Comparison of ENCODE assay signal across 7 mouse cellular contexts in the genomic region with DNA sequence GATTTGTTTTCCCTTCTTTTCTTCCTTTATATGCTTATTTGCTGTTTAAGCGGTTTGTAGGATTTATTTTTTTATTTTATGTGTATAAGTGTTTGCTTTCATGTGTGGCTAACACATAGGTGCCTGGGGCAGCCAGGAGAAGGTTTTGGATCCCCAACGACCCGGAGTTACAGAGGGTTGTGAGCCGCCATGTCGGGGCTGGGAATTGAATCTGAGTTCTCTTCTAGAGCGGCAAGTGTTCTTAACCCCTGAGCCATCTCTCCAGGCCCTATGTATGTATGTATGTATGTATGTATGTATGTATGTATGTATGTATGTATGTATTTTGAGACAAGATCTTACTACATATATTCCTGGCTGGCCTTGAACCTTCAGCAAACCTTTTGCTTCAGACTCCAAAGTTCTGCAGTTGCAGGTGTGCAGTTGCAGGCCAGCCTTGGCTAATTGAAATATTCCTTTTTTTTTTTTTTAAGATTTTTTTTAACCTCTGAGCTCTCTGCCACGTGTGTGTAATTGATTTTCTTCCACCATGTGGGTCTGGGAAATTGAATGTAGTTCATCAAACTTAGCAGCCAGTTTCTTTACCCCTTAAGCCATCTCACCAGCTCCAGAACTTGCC. TPM values are rescaled to one million over a fixed set of nuclear protein-coding genes. Genes with fewer than 3 reads are reported as not detected.
DNase-seq lines count a peak whose midpoint lies in the region; ATAC-seq and TF ChIP-seq lines count a peak whose summit lies in the region.

No protein-coding gene starts in this region.

- H3K27me3 ChIP-seq in thymus, adult 2 months (ENCODE audit: control insufficient read depth, insufficient read depth, low read length) = no peaks in the 10 kb centered on the region
- no peaks in the 10 kb centered on the region for H3K27me3 ChIP-seq in embryonic facial prominence, embryonic 13.5 days
- H3K27me3 ChIP-seq in hindbrain, postnatal 0 days (ENCODE audit: insufficient read depth, low read length) = no peaks in the 10 kb centered on the region

- 38% methylated on average over 7 of the region's 7 CpGs for WGBS in thymus, adult 2 months
- 18% methylated on average over 7 of the region's 7 CpGs for WGBS in embryonic facial prominence, embryonic 13.5 days
- 9% methylated on average over 7 of the region's 7 CpGs for WGBS in hindbrain, postnatal 0 days

- H3K9me3 ChIP-seq in embryonic facial prominence, embryonic 13.5 days = no peaks in the 10 kb centered on the region
- no peaks in the 10 kb centered on the region for H3K9me3 ChIP-seq in hindbrain, postnatal 0 days (ENCODE audit: low read length)

- H3K27ac ChIP-seq in thymus, adult 2 months (ENCODE audit: control insufficient read depth, insufficient read depth, low read length) = no peak overlapping the region; the same call in 1 of the 2 replicates
- peak overlapping the region; percentile 96; the same call in 1 of the 2 replicates for H3K27ac ChIP-seq in embryonic facial prominence, embryonic 13.5 days
- peak overlapping the region; percentile 97; the same call in 1 of the 2 replicates for H3K27ac ChIP-seq in hindbrain, postnatal 0 days

- TF ChIP-seq POLR2A in thymus, adult 2 months (IDR thresholded peaks at IDR 0.05; ENCODE audit: control insufficient read depth, extremely low read depth, insufficient read depth, low read length, poor library complexity) = no peak

- peak overlapping the region; percentile 67 for H3K4me3 ChIP-seq in thymus, adult 2 months (ENCODE audit: control insufficient read depth, insufficient read depth, low read length)
- H3K4me3 ChIP-seq in embryonic facial prominence, embryonic 13.5 days = peak overlapping the region; percentile 81
- peak overlapping the region; percentile 88 for H3K4me3 ChIP-seq in hindbrain, postnatal 0 days (ENCODE audit: low read length)

- DNase-seq in thymus, adult 2 months = peak; percentile 13
- no peak for DNase-seq in thymus, adult 18-20 months
- peak; percentile 6 for DNase-seq in hindbrain, postnatal 0 days (ENCODE audit: low spot score)
- peak; percentile 7 for DNase-seq in lung, postnatal 14 days
- no peak for DNase-seq in ovary, postnatal 10 days (ENCODE audit: low spot score)

- peaks cover 9% of the 10 kb centered on the region for H3K4me1 ChIP-seq in thymus, adult 2 months (replicated peaks; ENCODE audit: control insufficient read depth, insufficient read depth, low read length)
- peaks cover 52% of the 10 kb centered on the region for H3K4me1 ChIP-seq in embryonic facial prominence, embryonic 13.5 days
- peaks cover 16% of the 10 kb centered on the region for H3K4me1 ChIP-seq in hindbrain, postnatal 0 days (ENCODE audit: insufficient read depth, low read length)

- no peaks in the 10 kb centered on the region for H3K36me3 ChIP-seq in thymus, adult 2 months (ENCODE audit: control insufficient read depth, insufficient read depth, low read length)
- H3K36me3 ChIP-seq in embryonic facial prominence, embryonic 13.5 days = no peaks in the 10 kb centered on the region
- no peaks in the 10 kb centered on the region for H3K36me3 ChIP-seq in hindbrain, postnatal 0 days (ENCODE audit: insufficient read depth, low read length)

- TF ChIP-seq CTCF in thymus, adult 2 months (IDR thresholded peaks at IDR 0.05; ENCODE audit: borderline replicate concordance, control insufficient read depth, extremely low read depth, insufficient read depth, low read length, poor library complexity) = no peak
- no peak for TF ChIP-seq CTCF in hindbrain, postnatal 0 days (IDR thresholded peaks at IDR 0.05; ENCODE audit: low read depth)

- peak overlapping the region; percentile 62 for H3K4me2 ChIP-seq in embryonic facial prominence, embryonic 13.5 days
- peak overlapping the region; percentile 55 for H3K4me2 ChIP-seq in hindbrain, postnatal 0 days (ENCODE audit: low read depth, low read length)

- H3K9ac ChIP-seq in embryonic facial prominence, embryonic 13.5 days = peak overlapping the region; percentile 92
- H3K9ac ChIP-seq in hindbrain, postnatal 0 days (replicated peaks; ENCODE audit: low read length) = peak overlapping the region; percentile 98

- no peak for ATAC-seq in embryonic facial prominence, embryonic 13.5 days (ENCODE audit: insufficient number of reproducible peaks, insufficient read depth, low FRiP score, low TSS enrichment, low read depth)
- ATAC-seq in hindbrain, postnatal 0 days = no peak
- ATAC-seq in frontal cortex, adult (ENCODE audit: low TSS enrichment) = no peak

RNA-seq across cellular contexts. Expression of a gene that starts 1.0 kb away (rescaled TPM):
- polyA plus RNA-seq in thymus, adult 2 months (2012; rRNA removed) = 31.5 and 45.9 TPM in 2 replicates
- 112 and 113 TPM in 2 replicates for polyA plus RNA-seq in embryonic facial prominence, embryonic 13.5 days (2015; fragmentation: Nextera tagmentation; extraction: Ambion mirVana)
- total RNA-seq in hindbrain, postnatal 0 days (2014; rRNA removed) = 72.3 and 75.7 TPM in 2 replicates
- polyA plus RNA-seq in hindbrain, postnatal 0 days (2015; fragmentation: Nextera tagmentation; extraction: Ambion mirVana) = 115 and 125 TPM in 2 replicates

RNA-seq across cellular contexts. Expression of a gene that starts 10.6 kb away (rescaled TPM):
- 66.5 and 83.5 TPM in 2 replicates for polyA plus RNA-seq in thymus, adult 2 months (2012; rRNA removed)
- polyA plus RNA-seq in embryonic facial prominence, embryonic 13.5 days (2015; fragmentation: Nextera tagmentation; extraction: Ambion mirVana) = 205 and 223 TPM in 2 replicates
- 112 and 113 TPM in 2 replicates for total RNA-seq in hindbrain, postnatal 0 days (2014; rRNA removed)
- polyA plus RNA-seq in hindbrain, postnatal 0 days (2015; fragmentation: Nextera tagmentation; extraction: Ambion mirVana) = 156 and 157 TPM in 2 replicates

RNA-seq across cellular contexts. Expression of a gene that starts 17.6 kb away (rescaled TPM):
- polyA plus RNA-seq in thymus, adult 2 months (2012; rRNA removed) = 0.11 TPM in 1 of 2 replicates, not detected in the other
- not detected in 2 replicates for polyA plus RNA-seq in embryonic facial prominence, embryonic 13.5 days (2015; fragmentation: Nextera tagmentation; extraction: Ambion mirVana)
- not detected in 2 replicates for total RNA-seq in hindbrain, postnatal 0 days (2014; rRNA removed)
- polyA plus RNA-seq in hindbrain, postnatal 0 days (2015; fragmentation: Nextera tagmentation; extraction: Ambion mirVana) = not detected in 2 replicates

RNA-seq across cellular contexts. Expression of a gene that starts 56.0 kb away (rescaled TPM):
- polyA plus RNA-seq in thymus, adult 2 months (2012; rRNA removed) = 1.1 and 1.4 TPM in 2 replicates
- polyA plus RNA-seq in embryonic facial prominence, embryonic 13.5 days (2015; fragmentation: Nextera tagmentation; extraction: Ambion mirVana) = 6.0 and 7.5 TPM in 2 replicates
- total RNA-seq in hindbrain, postnatal 0 days (2014; rRNA removed) = 3.3 and 4.7 TPM in 2 replicates
- 3.2 and 3.4 TPM in 2 replicates for polyA plus RNA-seq in hindbrain, postnatal 0 days (2015; fragmentation: Nextera tagmentation; extraction: Ambion mirVana)

Comparison
In these comparisons a context has a peak if more than half of its experiments do, and no peak if none do; other contexts are left out.
1. DNase-seq: peak in thymus, adult 2 months (single experiment), hindbrain, postnatal 0 days (single experiment) and lung, postnatal 14 days (single experiment); none in thymus, adult 18-20 months (0 of 2) and ovary, postnatal 10 days (single experiment).
2. Peak in every context shown above with its lines, with median percentiles within 50 percentile points of each other: H3K4me3 ChIP-seq.